Mouse (Mus musculus) kidney, embryonic 14.5 days (tissue): ENCODE data around the gene Tmcc3. TPM values are rescaled to one million over a fixed set of nuclear protein-coding genes. Genes with fewer than 3 reads are reported as not detected.
"Not testable (repeated sequence)": the region's sequence is repeated elsewhere in the genome, so short reads cannot be mapped to it uniquely, and the experiment has no call there.

ENCODE experiments used
- ATAC-seq: fragments of 200-750 bp; cut with Nextera tagmentation; 2 replicates; pipeline ENCODE4 v1.8.0; 2017; ENCODE audit warnings: moderate number of reproducible peaks, mild to moderate bottlenecking, moderate TSS enrichment, moderate library complexity; ENCODE audit not compliant: low FRiP score, low TSS enrichment
- H3K27ac ChIP-seq: fragments of 300-500 bp; sonication (generic); 2 replicates; pipeline ENCODE4 v1.5.1; 2014; ENCODE audit warnings: low read depth, mild to moderate bottlenecking, low read length, moderate library complexity, mixed read lengths
- H3K27me3 ChIP-seq: fragments of 300-500 bp; sonication (generic); 2 replicates; pipeline ENCODE4 v1.6.1; 2014; ENCODE audit warnings: mild to moderate bottlenecking, low read length; ENCODE audit not compliant: control insufficient read depth, insufficient read depth
- H3K36me3 ChIP-seq: fragments of 300-500 bp; sonication (generic); 2 replicates; pipeline ENCODE4 v1.6.1; 2014; ENCODE audit warnings: low read length, mixed read lengths; ENCODE audit not compliant: control insufficient read depth, insufficient read depth
- H3K4me1 ChIP-seq: fragments of 300-500 bp; sonication (generic); 2 replicates; pipeline ENCODE4 v1.6.1; 2014; ENCODE audit warnings: low read length, mixed read lengths; ENCODE audit not compliant: control insufficient read depth, insufficient read depth
- H3K4me2 ChIP-seq: fragments of 300-500 bp; sonication (generic); replicated peaks from 2 replicates; pipeline ENCODE4 v1.6.1; 2014; ENCODE audit warnings: low read depth, mild to moderate bottlenecking, low read length
- H3K4me3 ChIP-seq: fragments of 300-500 bp; sonication (generic); 2 replicates; pipeline ENCODE4 v1.5.1; 2014; ENCODE audit warnings: mild to moderate bottlenecking, low read length
- H3K9ac ChIP-seq: fragments of 300-500 bp; sonication (generic); 2 replicates; pipeline ENCODE4 v1.6.1; 2014; ENCODE audit warnings: low read depth, mild to moderate bottlenecking, low read length, moderate library complexity
- H3K9me3 ChIP-seq: fragments of 300-500 bp; sonication (generic); 2 replicates; pipeline ENCODE4 v1.6.1; 2016; ENCODE audit warnings: low read length; ENCODE audit not compliant: control insufficient read depth
- WGBS: fragments of 180-500 bp; shearing (Covaris S2); extraction: QIAGEN DNeasy Blood & Tissue Kit; methylation state at CpG from one replicate; pipeline ENCODE4 v1.1.7; 2014; 5-methylcytosine and 5-hydroxymethylcytosine counted together
- polyA plus RNA-seq: library from polyadenylated mRNA; unstranded; fragments of >200 nt; fragmentation: Nextera tagmentation; extraction: Ambion mirVana; gene quantifications from 2 replicates; pipeline ENCODE4 v1.2.1, GENCODE M21; 2014

The Tmcc3 gene
- polyA plus RNA-seq, 1 experiment from 2014 or later = 7.2 TPM

- Histone ChIP-seq H3K4me2 (no peak overlapping the region), H3K27me3 (no peaks in the 10 kb centered on the region), H3K4me1 (no peaks in the 10 kb centered on the region), H3K4me3 (no peak overlapping the region), H3K9me3 (no peaks in the 10 kb centered on the region), H3K36me3 (no peaks in the 10 kb centered on the region), H3K27ac (no peak overlapping the region), H3K9ac (no peak overlapping the region)
- ATAC-seq = no peak
- 92% methylated on average over 15 of the region's 15 CpGs for WGBS
Observed at GRCm38 (mm10) chr10:94578870-94579269, 267.1 kb downstream of the Tmcc3 start.

- Histone ChIP-seq H3K9ac (no peak overlapping the region), H3K4me1 (no peaks in the 10 kb centered on the region), H3K27ac (no peak overlapping the region), H3K36me3 (no peaks in the 10 kb centered on the region), H3K27me3 (no peaks in the 10 kb centered on the region), H3K4me2 (no peak overlapping the region), H3K4me3 (no peak overlapping the region), H3K9me3 (no peaks in the 10 kb centered on the region)
- ATAC-seq = no peak
- WGBS = 86% methylated on average over 3 of the region's 3 CpGs
Observed at GRCm38 (mm10) chr10:94581384-94581783, 269.6 kb downstream of the Tmcc3 start.

GRCm38 (mm10) chr10:94583714-94584113, 272.0 kb downstream of the Tmcc3 start:
- no peaks in the 10 kb centered on the region; the same call in 1 of the 2 replicates for H3K36me3 ChIP-seq
- H3K4me1 ChIP-seq = no peaks in the 10 kb centered on the region
- no peak overlapping the region for H3K4me2 ChIP-seq
- no peaks in the 10 kb centered on the region for H3K27me3 ChIP-seq
- H3K9ac ChIP-seq = no peak overlapping the region
- H3K9me3 ChIP-seq = no peaks in the 10 kb centered on the region
- no peak overlapping the region for H3K27ac ChIP-seq
- no peak overlapping the region for H3K4me3 ChIP-seq
- no peak for ATAC-seq
- 77% methylated on average over 4 of the region's 4 CpGs for WGBS

- ATAC-seq = peak; percentile 24; the same call in 1 of the 2 replicates
- H3K9me3 ChIP-seq = no peaks in the 10 kb centered on the region
- H3K4me1 ChIP-seq = no peaks in the 10 kb centered on the region
- H3K27ac ChIP-seq = no peak overlapping the region
- no peaks in the 10 kb centered on the region for H3K27me3 ChIP-seq
- H3K4me3 ChIP-seq = no peak overlapping the region
- no peak overlapping the region for H3K9ac ChIP-seq
- WGBS = 67% methylated on average over 17 of the region's 17 CpGs
- H3K36me3 ChIP-seq = no peaks in the 10 kb centered on the region; the same call in 1 of the 2 replicates
- no peak overlapping the region for H3K4me2 ChIP-seq
Observed at GRCm38 (mm10) chr10:94584851-94585359, 273.2 kb downstream of the Tmcc3 start.

- no peak overlapping the region for H3K27ac ChIP-seq
- H3K9ac ChIP-seq = no peak overlapping the region
- no peaks in the 10 kb centered on the region for H3K4me1 ChIP-seq
- no peak for ATAC-seq
- H3K4me3 ChIP-seq = no peak overlapping the region
- 20% methylated on average over 8 of the region's 8 CpGs for WGBS
- no peak overlapping the region for H3K4me2 ChIP-seq
- H3K27me3 ChIP-seq = no peaks in the 10 kb centered on the region
- H3K9me3 ChIP-seq = no peaks in the 10 kb centered on the region
- no peaks in the 10 kb centered on the region; the same call in 1 of the 2 replicates for H3K36me3 ChIP-seq
Observed at GRCm38 (mm10) chr10:94585819-94586218, 274.1 kb downstream of the Tmcc3 start.

GRCm38 (mm10) chr10:94588976-94589375, 277.2 kb downstream of the Tmcc3 start:
- 89% methylated on average over 5 of the region's 5 CpGs for WGBS
- no peak overlapping the region for H3K4me3 ChIP-seq

GRCm38 (mm10) chr10:94595705-94596104, 284.0 kb downstream of the Tmcc3 start:
- no peak overlapping the region for H3K4me2 ChIP-seq
- no peaks in the 10 kb centered on the region for H3K4me1 ChIP-seq
- no peak overlapping the region for H3K4me3 ChIP-seq
- no peaks in the 10 kb centered on the region for H3K9me3 ChIP-seq
- no peaks in the 10 kb centered on the region for H3K36me3 ChIP-seq
- no peak overlapping the region for H3K9ac ChIP-seq
- no peak for ATAC-seq
- H3K27ac ChIP-seq = no peak overlapping the region
- no peaks in the 10 kb centered on the region for H3K27me3 ChIP-seq
- 79% methylated on average over 9 of the region's 9 CpGs for WGBS

More at GRCm38 (mm10) chr10:94588976-94589375, 277.2 kb downstream of the Tmcc3 start:
- Histone ChIP-seq H3K27me3 (no peaks in the 10 kb centered on the region), H3K36me3 (no peaks in the 10 kb centered on the region; the same call in 1 of the 2 replicates), H3K9me3 (no peaks in the 10 kb centered on the region), H3K27ac (no peak overlapping the region), H3K9ac (no peak overlapping the region), H3K4me1 (no peaks in the 10 kb centered on the region), H3K4me2 (no peak overlapping the region)
- no peak for ATAC-seq

GRCm38 (mm10) chr10:94599846-94600245, 288.1 kb downstream of the Tmcc3 start:
- not testable (repeated sequence) for H3K9me3 ChIP-seq, H3K4me1 ChIP-seq, H3K36me3 ChIP-seq, H3K4me3 ChIP-seq, H3K4me2 ChIP-seq, H3K27ac ChIP-seq, H3K9ac ChIP-seq, ATAC-seq, H3K27me3 ChIP-seq
- WGBS = 88% methylated on average over 1 of the region's 2 CpGs

GRCm38 (mm10) chr10:94601034-94601433, 289.3 kb downstream of the Tmcc3 start:
- no peak overlapping the region for H3K4me3 ChIP-seq
- H3K4me1 ChIP-seq = no peaks in the 10 kb centered on the region
- no peaks in the 10 kb centered on the region for H3K27me3 ChIP-seq
- H3K27ac ChIP-seq = no peak overlapping the region
- ATAC-seq = no peak
- 89% methylated on average over 6 of the region's 6 CpGs for WGBS
- peaks cover 3% of the 10 kb centered on the region; the same call in 1 of the 2 replicates for H3K9me3 ChIP-seq
- H3K9ac ChIP-seq = no peak overlapping the region
- H3K36me3 ChIP-seq = no peaks in the 10 kb centered on the region
- no peak overlapping the region for H3K4me2 ChIP-seq
